Mouse (Mus musculus): Measurements from ENCODE around the gene Shq1. TPM values are rescaled to one million over a fixed set of nuclear protein-coding genes. Genes with fewer than 3 reads are reported as not detected.

Shq1 gene
- polyA plus RNA-seq, 1 experiment: 2.7 TPM

GRCm38 (mm10) chr6:100644631-100645030 is 26.3 kb downstream of the Shq1 start:
- TF ChIP-seq POLR2A (IDR thresholded peaks at IDR 0.05; ENCODE audit: borderline replicate concordance, low read depth, low read length) (no peak), CTCF (IDR thresholded peaks at IDR 0.05; ENCODE audit: low read depth, low read length) (no peak)
- Histone ChIP-seq H3K4me1 (ENCODE audit: control insufficient read depth, insufficient read depth, low read length) (peaks cover 11% of the 10 kb centered on the region), H3K4me3 (ENCODE audit: insufficient read depth, low read length) (no peak overlapping the region), H3K27ac (ENCODE audit: insufficient read depth, low read depth, low read length) (no peak overlapping the region)

DNA sequence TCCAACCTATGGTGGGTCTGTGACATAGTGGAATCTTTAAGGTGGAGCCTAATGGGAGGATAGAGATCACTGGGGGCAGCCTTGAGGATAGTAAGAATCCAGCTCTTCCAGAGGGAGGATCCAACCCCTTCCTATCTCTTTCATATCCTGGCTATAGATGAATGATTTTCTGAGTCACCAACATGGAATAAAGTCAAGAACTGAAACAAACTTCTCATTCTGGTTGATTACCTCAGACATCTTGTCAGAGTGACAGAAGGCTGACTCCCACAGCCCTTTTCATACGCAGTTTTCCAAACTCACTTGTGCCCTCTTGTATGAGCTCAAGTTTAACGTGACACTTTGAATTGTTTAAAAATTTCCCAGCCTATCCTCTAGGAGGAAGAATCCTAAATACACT is 28.2 kb downstream of the Shq1 start:
- TF ChIP-seq CTCF (IDR thresholded peaks at IDR 0.05; ENCODE audit: low read depth, low read length): no peak
- TF ChIP-seq POLR2A (IDR thresholded peaks at IDR 0.05; ENCODE audit: borderline replicate concordance, low read depth, low read length): no peak
- Histone ChIP-seq H3K4me1 (ENCODE audit: control insufficient read depth, insufficient read depth, low read length) (peaks cover 11% of the 10 kb centered on the region), H3K27ac (ENCODE audit: insufficient read depth, low read depth, low read length) (no peak overlapping the region), H3K4me3 (ENCODE audit: insufficient read depth, low read length) (no peak overlapping the region)

GRCm38 (mm10) chr6:100640591-100640990 is 30.4 kb downstream of the Shq1 start:
- TF ChIP-seq CTCF (IDR thresholded peaks at IDR 0.05; ENCODE audit: low read depth, low read length) (no peak), POLR2A (IDR thresholded peaks at IDR 0.05; ENCODE audit: borderline replicate concordance, low read depth, low read length) (no peak)
- Histone ChIP-seq H3K4me1 (ENCODE audit: control insufficient read depth, insufficient read depth, low read length) (no peaks in the 10 kb centered on the region), H3K4me3 (ENCODE audit: insufficient read depth, low read length) (no peak overlapping the region), H3K27ac (ENCODE audit: insufficient read depth, low read depth, low read length) (no peak overlapping the region)

- H3K4me3 ChIP-seq (ENCODE audit: insufficient read depth, low read length): no peak overlapping the region
- TF ChIP-seq CTCF (IDR thresholded peaks at IDR 0.05; ENCODE audit: low read depth, low read length) (no peak), POLR2A (IDR thresholded peaks at IDR 0.05; ENCODE audit: borderline replicate concordance, low read depth, low read length) (no peak)
- H3K27ac ChIP-seq (ENCODE audit: insufficient read depth, low read depth, low read length): no peak overlapping the region
- no peaks in the 10 kb centered on the region for H3K4me1 ChIP-seq (ENCODE audit: control insufficient read depth, insufficient read depth, low read length)
These were observed 41.9 kb downstream of the Shq1 start for GRCm38 (mm10) chr6:100629086-100629485.

DNA sequence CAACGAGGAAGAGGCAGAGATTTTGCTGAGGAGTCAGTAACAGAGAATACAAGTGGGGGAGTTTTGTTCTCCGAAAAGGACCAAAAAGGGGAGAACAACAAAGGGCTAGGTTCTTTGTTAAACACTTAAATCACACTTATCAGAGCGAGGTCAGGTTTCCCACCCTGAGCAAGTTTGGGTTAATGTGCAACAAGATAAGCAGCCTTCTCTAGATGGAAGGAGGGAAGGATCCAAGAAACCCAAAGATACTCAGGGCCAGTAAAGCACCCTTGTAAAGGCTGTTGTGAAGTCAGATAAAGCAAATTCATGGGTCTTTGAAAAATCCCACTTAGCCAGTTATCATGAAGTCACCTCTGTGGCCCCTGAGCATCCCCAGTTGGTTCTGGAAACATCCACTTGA is 42.7 kb downstream of the Shq1 start:
- no peak for TF ChIP-seq POLR2A (IDR thresholded peaks at IDR 0.05; ENCODE audit: borderline replicate concordance, low read depth, low read length)
- no peak for TF ChIP-seq CTCF (IDR thresholded peaks at IDR 0.05; ENCODE audit: low read depth, low read length)
- Histone ChIP-seq H3K4me3 (ENCODE audit: insufficient read depth, low read length) (no peak overlapping the region), H3K4me1 (ENCODE audit: control insufficient read depth, insufficient read depth, low read length) (no peaks in the 10 kb centered on the region), H3K27ac (ENCODE audit: insufficient read depth, low read depth, low read length) (no peak overlapping the region)

DNA sequence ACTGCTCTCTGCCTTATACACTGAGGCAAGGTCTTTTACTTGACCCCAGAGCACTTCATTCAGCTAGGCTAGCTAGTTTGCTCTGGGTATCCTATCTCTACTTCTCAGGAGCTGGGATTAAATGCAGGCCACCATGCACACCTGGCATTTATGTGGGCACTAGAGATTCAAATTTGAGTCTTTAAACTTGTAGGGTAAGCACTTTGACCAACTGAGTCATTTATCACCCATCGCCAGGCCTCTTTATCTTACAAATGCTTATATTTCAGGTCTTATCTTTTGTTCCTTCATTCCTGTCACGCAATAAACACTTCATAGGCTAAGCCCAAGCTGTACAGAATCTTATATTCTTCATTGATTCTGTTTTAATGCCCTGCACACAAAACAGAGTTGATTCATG is 47.0 kb downstream of the Shq1 start:
- Histone ChIP-seq H3K27ac (ENCODE audit: insufficient read depth, low read depth, low read length) (no peak overlapping the region), H3K4me1 (ENCODE audit: control insufficient read depth, insufficient read depth, low read length) (no peaks in the 10 kb centered on the region)
- TF ChIP-seq CTCF (IDR thresholded peaks at IDR 0.05; ENCODE audit: low read depth, low read length) (no peak), POLR2A (IDR thresholded peaks at IDR 0.05; ENCODE audit: borderline replicate concordance, low read depth, low read length) (no peak)

DNA sequence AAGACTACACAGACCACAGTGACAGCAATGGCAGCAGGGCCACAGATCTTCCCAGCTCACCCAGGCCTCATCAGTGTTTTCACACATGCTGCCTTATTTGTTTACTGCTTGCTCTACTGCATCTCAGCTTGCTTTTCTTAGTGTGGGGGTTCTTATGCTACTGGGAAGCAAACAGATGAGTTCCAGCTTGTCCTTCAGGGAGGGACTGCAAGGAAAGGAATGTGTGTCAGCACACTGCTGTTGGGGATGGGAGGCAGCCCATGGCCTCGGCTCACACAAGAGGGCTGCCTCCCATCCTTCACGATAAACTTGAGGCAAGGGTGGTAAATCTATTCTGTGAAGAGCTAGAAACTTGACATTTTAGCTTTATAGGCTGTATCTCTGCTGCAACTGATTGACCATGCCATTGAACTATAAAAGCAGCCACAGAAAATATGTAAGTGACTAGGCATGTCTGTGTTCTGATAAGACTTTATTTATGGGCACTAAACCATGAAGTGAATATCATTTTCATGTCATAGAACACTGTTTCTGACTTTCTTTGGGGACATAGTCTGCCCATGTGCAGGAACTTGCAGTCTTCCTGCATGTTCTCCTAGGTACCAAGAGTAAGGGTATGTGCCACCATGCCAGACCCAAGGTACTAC is 48.0 kb downstream of the Shq1 start:
- TF ChIP-seq POLR2A (IDR thresholded peaks at IDR 0.05; ENCODE audit: borderline replicate concordance, low read depth, low read length) (no peak), CTCF (IDR thresholded peaks at IDR 0.05; ENCODE audit: low read depth, low read length) (no peak)
- Histone ChIP-seq H3K4me3 (ENCODE audit: insufficient read depth, low read length) (no peak overlapping the region), H3K4me1 (ENCODE audit: control insufficient read depth, insufficient read depth, low read length) (no peaks in the 10 kb centered on the region), H3K27ac (ENCODE audit: insufficient read depth, low read depth, low read length) (no peak overlapping the region)

More for the DNA sequence above, 47.0 kb downstream of the Shq1 start:
- H3K4me3 ChIP-seq (ENCODE audit: insufficient read depth, low read length): no peak overlapping the region

- no peak overlapping the region for H3K4me3 ChIP-seq (ENCODE audit: insufficient read depth, low read length)
- TF ChIP-seq POLR2A (IDR thresholded peaks at IDR 0.05; ENCODE audit: borderline replicate concordance, low read depth, low read length) (no peak), CTCF (IDR thresholded peaks at IDR 0.05; ENCODE audit: low read depth, low read length) (no peak)
- no peak overlapping the region for H3K27ac ChIP-seq (ENCODE audit: insufficient read depth, low read depth, low read length)
- peaks cover 11% of the 10 kb centered on the region for H3K4me1 ChIP-seq (ENCODE audit: control insufficient read depth, insufficient read depth, low read length)
These were observed 50.5 kb downstream of the Shq1 start for GRCm38 (mm10) chr6:100620411-100620810.

DNA sequence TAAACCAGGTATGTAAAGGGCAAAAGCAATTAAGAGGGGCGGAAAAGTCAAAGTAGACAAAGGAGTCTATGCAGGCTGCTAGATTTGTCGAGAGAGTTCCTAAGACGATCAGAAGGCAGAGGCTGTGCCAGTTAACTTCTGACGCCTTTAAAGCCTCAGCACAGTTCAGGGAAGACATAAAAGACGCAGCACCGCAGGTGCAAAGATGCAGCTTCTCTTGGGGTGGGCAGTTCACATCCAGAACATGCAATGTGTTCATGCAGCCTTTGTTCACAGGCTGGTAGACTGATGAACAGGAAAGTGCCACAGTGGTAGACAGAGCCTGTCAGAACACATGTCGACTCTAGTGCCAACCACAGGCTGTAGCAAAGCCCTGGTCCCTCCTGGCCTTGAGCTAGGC is 51.6 kb downstream of the Shq1 start:
- no peak overlapping the region for H3K4me3 ChIP-seq (ENCODE audit: insufficient read depth, low read length)
- peaks cover 12% of the 10 kb centered on the region for H3K4me1 ChIP-seq (ENCODE audit: control insufficient read depth, insufficient read depth, low read length)
- TF ChIP-seq POLR2A (IDR thresholded peaks at IDR 0.05; ENCODE audit: borderline replicate concordance, low read depth, low read length): no peak
- no peak for TF ChIP-seq CTCF (IDR thresholded peaks at IDR 0.05; ENCODE audit: low read depth, low read length)
- H3K27ac ChIP-seq (ENCODE audit: insufficient read depth, low read depth, low read length): no peak overlapping the region

- H3K27ac ChIP-seq (ENCODE audit: insufficient read depth, low read depth, low read length): no peak overlapping the region
- no peak for TF ChIP-seq CTCF (IDR thresholded peaks at IDR 0.05; ENCODE audit: low read depth, low read length)
- no peak for TF ChIP-seq POLR2A (IDR thresholded peaks at IDR 0.05; ENCODE audit: borderline replicate concordance, low read depth, low read length)
- H3K4me1 ChIP-seq (ENCODE audit: control insufficient read depth, insufficient read depth, low read length): peaks cover 14% of the 10 kb centered on the region
- no peak overlapping the region for H3K4me3 ChIP-seq (ENCODE audit: insufficient read depth, low read length)
These were observed 54.8 kb downstream of the Shq1 start for GRCm38 (mm10) chr6:100616133-100616532.
